Mouse (Mus musculus): ENCODE results near the gene Trim17.

- no peak for TF ChIP-seq CTCF (IDR thresholded peaks at IDR 0.05)
- TF ChIP-seq EP300 (IDR thresholded peaks at IDR 0.05), result no peak
Observed at GRCm38 (mm10) chr11:58977150-58977549, 22.7 kb downstream of the Trim17 start.

All from lung, postnatal 0 days (tissue).